Mouse (Mus musculus): Measurements from ENCODE around the gene Rell1. TPM values are rescaled to one million over a fixed set of nuclear protein-coding genes. Genes with fewer than 3 reads are reported as not detected.

Gene Rell1
- total and polyA plus RNA-seq, 2 experiments = 5.7 to 8.4 TPM

DNA sequence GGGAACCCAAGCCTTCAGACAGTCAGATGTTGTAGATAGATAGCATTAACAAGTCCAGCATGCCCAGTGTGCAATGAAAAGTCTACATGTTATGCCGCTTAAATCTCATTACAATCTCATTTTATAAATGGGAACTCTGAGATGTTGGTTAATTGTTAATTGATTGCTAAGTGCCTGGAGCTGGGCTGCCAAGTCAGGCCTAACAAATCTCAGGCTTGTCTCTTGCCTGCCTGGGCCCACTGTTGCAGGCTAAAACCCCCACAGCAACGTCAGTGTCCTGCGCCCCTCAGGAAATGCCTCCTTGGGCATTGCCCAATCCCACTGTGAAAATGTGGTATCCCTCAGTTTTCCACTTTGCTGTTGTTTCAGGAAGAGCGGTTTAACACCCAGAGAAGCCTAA lies 92.6 kb downstream of the Rell1 start:
- H3K27me3 ChIP-seq (ENCODE audit: control insufficient read depth, insufficient read depth, low read length) = no peaks in the 10 kb centered on the region
- no peaks in the 10 kb centered on the region for H3K4me1 ChIP-seq (ENCODE audit: control insufficient read depth, insufficient read depth, low read length)
- DNase-seq (ENCODE audit: extremely low read depth, low read depth, low spot score) = no peak
- TF ChIP-seq CTCF (IDR thresholded peaks at IDR 0.05; ENCODE audit: low read depth, low read length) (no peak), POLR2A (IDR thresholded peaks at IDR 0.05; ENCODE audit: extremely low read depth, insufficient read depth, low read length) (no peak)
- no peak overlapping the region for H3K4me3 ChIP-seq (ENCODE audit: insufficient read depth, low read depth, low read length)
- H3K9ac ChIP-seq (ENCODE audit: low read depth, low read length) = no peak overlapping the region
- no peaks in the 10 kb centered on the region; the same call in 1 of the 2 replicates for H3K79me2 ChIP-seq (ENCODE audit: control insufficient read depth, insufficient read depth, low read length)
- WGBS = 87% methylated on average over 4 of the region's 4 CpGs
- no peak overlapping the region for H3K27ac ChIP-seq (replicated peaks; ENCODE audit: insufficient read depth, low read depth, low read length)
- no peaks in the 10 kb centered on the region for H3K36me3 ChIP-seq (ENCODE audit: control insufficient read depth, insufficient read depth, low read length)

DNA sequence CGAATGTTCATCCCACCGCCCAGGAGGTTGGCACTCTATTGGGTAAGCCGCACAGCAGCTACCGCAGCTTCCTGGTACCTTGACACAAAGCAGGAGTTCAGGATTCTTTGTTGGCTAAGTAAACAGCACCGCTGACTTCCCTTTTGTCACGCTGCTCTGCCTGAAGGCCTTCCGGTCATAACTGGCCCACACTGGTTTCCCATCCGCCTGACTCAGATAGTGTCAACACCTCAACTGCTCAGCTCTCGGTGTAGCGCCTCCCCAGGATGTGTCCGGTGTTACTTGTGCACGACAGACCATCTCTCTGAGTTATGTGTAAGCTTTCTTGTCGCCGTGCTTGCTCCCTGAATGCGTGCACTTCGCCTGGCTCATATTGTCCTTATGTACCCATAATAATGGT lies 93.8 kb downstream of the Rell1 start:
- no peak overlapping the region for H3K4me3 ChIP-seq (ENCODE audit: insufficient read depth, low read depth, low read length)
- H3K36me3 ChIP-seq (ENCODE audit: control insufficient read depth, insufficient read depth, low read length) = no peaks in the 10 kb centered on the region
- no peak overlapping the region for H3K9ac ChIP-seq (ENCODE audit: low read depth, low read length)
- no peaks in the 10 kb centered on the region; the same call in 1 of the 2 replicates for H3K79me2 ChIP-seq (ENCODE audit: control insufficient read depth, insufficient read depth, low read length)
- no peak for TF ChIP-seq POLR2A (IDR thresholded peaks at IDR 0.05; ENCODE audit: extremely low read depth, insufficient read depth, low read length)
- TF ChIP-seq CTCF (IDR thresholded peaks at IDR 0.05; ENCODE audit: low read depth, low read length) = peak; percentile 32
- H3K4me1 ChIP-seq (ENCODE audit: control insufficient read depth, insufficient read depth, low read length) = no peaks in the 10 kb centered on the region
- 42% methylated on average over 16 of the region's 16 CpGs for WGBS
- H3K27me3 ChIP-seq (ENCODE audit: control insufficient read depth, insufficient read depth, low read length) = no peaks in the 10 kb centered on the region
- DNase-seq (ENCODE audit: extremely low read depth, low read depth, low spot score) = peak; percentile 53
- H3K27ac ChIP-seq (replicated peaks; ENCODE audit: insufficient read depth, low read depth, low read length) = no peak overlapping the region

DNA sequence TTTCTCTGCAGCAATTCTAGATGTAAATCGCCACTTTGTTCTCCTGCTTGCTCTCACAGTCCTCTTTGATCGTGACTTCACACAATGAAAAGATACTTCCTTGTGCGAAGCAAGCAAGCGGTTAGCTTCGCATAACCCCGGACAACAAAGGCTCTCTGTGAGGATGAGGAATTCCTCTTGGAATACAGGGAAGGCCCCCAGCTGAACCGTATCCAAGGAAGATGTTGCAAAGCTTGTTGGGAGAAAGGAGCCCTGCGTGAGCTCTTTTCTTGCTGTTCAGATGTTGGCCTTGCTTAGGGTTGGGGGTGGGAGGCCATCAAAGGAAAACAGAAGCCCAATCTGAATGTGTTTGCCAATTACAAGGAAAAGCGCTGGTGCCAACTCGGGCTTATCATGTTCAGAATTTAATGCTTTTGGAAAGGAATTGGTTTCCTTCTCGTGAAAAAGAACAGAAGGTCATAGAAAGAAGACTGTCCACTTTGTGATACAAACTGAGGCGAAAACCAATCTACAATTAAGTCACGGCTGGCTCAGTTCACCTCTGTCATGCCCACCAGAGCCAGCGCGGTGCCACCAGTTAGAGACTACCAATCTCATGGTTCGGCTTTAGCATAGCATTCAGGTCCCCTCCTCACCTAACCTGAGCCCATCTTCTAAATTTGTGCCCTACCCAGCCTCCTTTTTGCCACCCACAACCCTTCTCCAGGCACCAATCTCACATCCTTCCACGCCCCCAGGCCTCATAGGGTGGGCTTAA lies 96.3 kb downstream of the Rell1 start:
- TF ChIP-seq POLR2A (IDR thresholded peaks at IDR 0.05; ENCODE audit: extremely low read depth, insufficient read depth, low read length) (no peak), CTCF (IDR thresholded peaks at IDR 0.05; ENCODE audit: low read depth, low read length) (no peak)
- DNase-seq (ENCODE audit: extremely low read depth, low read depth, low spot score) = no peak
- peaks cover 7% of the 10 kb centered on the region; the same call in 1 of the 2 replicates for H3K79me2 ChIP-seq (ENCODE audit: control insufficient read depth, insufficient read depth, low read length)
- 83% methylated on average over 17 of the region's 17 CpGs for WGBS
- no peaks in the 10 kb centered on the region for H3K27me3 ChIP-seq (ENCODE audit: control insufficient read depth, insufficient read depth, low read length)
- H3K4me1 ChIP-seq (ENCODE audit: control insufficient read depth, insufficient read depth, low read length) = no peaks in the 10 kb centered on the region; the same call in 1 of the 2 replicates
- no peak overlapping the region for H3K27ac ChIP-seq (replicated peaks; ENCODE audit: insufficient read depth, low read depth, low read length)
- H3K4me3 ChIP-seq (ENCODE audit: insufficient read depth, low read depth, low read length) = no peak overlapping the region
- H3K9ac ChIP-seq (ENCODE audit: low read depth, low read length) = no peak overlapping the region
- H3K36me3 ChIP-seq (ENCODE audit: control insufficient read depth, insufficient read depth, low read length) = no peaks in the 10 kb centered on the region

DNA sequence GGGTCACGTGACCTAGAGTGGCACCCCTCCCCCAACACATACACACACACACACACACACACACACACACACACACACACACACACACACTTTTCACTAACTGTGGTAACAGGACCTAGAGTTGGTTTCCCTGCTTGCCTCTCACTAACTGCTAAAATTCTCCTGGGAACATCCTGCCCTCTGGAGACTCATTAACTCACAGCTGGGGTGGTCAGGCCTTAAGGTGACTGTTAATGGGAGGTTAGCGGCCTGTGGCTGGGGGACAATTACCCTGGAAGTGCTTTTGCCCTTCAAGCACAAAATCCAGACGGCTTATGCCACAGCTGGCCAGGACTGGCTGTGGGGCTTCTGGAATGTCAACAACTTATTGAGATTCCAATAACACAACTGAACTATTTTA lies 101.3 kb downstream of the Rell1 start:
- no peak overlapping the region for H3K4me3 ChIP-seq (ENCODE audit: insufficient read depth, low read depth, low read length)
- TF ChIP-seq CTCF (IDR thresholded peaks at IDR 0.05; ENCODE audit: low read depth, low read length) (no peak), POLR2A (IDR thresholded peaks at IDR 0.05; ENCODE audit: extremely low read depth, insufficient read depth, low read length) (no peak)
- H3K36me3 ChIP-seq (ENCODE audit: control insufficient read depth, insufficient read depth, low read length) = no peaks in the 10 kb centered on the region
- peaks cover 2% of the 10 kb centered on the region; the same call in 1 of the 2 replicates for H3K4me1 ChIP-seq (ENCODE audit: control insufficient read depth, insufficient read depth, low read length)
- no peaks in the 10 kb centered on the region for H3K27me3 ChIP-seq (ENCODE audit: control insufficient read depth, insufficient read depth, low read length)
- no peak overlapping the region for H3K9ac ChIP-seq (ENCODE audit: low read depth, low read length)
- 29% methylated on average over 3 of the region's 3 CpGs for WGBS
- no peak for DNase-seq (ENCODE audit: extremely low read depth, low read depth, low spot score)
- peaks cover 7% of the 10 kb centered on the region; the same call in 1 of the 2 replicates for H3K79me2 ChIP-seq (ENCODE audit: control insufficient read depth, insufficient read depth, low read length)
- H3K27ac ChIP-seq (replicated peaks; ENCODE audit: insufficient read depth, low read depth, low read length) = no peak overlapping the region

DNA sequence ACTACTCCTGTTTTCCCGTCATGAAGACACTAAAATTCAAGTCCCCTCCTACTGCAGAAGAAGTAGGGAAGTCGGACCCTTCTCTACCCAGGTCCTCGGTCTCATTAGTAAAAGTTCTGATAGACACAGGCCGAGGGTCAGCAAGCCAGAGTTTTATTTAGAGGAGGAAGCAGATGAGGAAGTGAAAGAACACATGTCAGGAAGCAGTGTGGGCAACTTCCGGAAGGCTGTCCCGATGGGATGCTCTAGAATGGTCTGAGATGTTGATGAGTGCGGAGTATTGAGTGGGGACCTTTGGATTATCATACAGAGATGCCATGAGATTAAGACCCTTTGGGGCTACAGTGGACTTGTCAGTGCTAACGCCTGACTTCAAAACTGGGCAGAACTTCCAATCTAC lies 109.8 kb downstream of the Rell1 start:
- Histone ChIP-seq H3K27ac (replicated peaks; ENCODE audit: insufficient read depth, low read depth, low read length) (no peak overlapping the region), H3K4me3 (ENCODE audit: insufficient read depth, low read depth, low read length) (no peak overlapping the region), H3K36me3 (ENCODE audit: control insufficient read depth, insufficient read depth, low read length) (no peaks in the 10 kb centered on the region; the same call in 1 of the 2 replicates), H3K79me2 (ENCODE audit: control insufficient read depth, insufficient read depth, low read length) (peaks cover 15% of the 10 kb centered on the region; the same call in 1 of the 2 replicates), H3K27me3 (ENCODE audit: control insufficient read depth, insufficient read depth, low read length) (no peaks in the 10 kb centered on the region), H3K4me1 (ENCODE audit: control insufficient read depth, insufficient read depth, low read length) (no peaks in the 10 kb centered on the region), H3K9ac (ENCODE audit: low read depth, low read length) (no peak overlapping the region)
- 84% methylated on average over 8 of the region's 8 CpGs for WGBS
- TF ChIP-seq CTCF (IDR thresholded peaks at IDR 0.05; ENCODE audit: low read depth, low read length) (no peak), POLR2A (IDR thresholded peaks at IDR 0.05; ENCODE audit: extremely low read depth, insufficient read depth, low read length) (no peak)
- DNase-seq (ENCODE audit: extremely low read depth, low read depth, low spot score) = no peak

Other genes with a start within 250 kb of the Rell1 start
- 20.9 and 23.3 TPM in 2 replicates for gene 0610040J01Rik, start 156.5 kb downstream of the Rell1 start, total RNA-seq (2014; rRNA removed)
- gene 0610040J01Rik, start 156.5 kb downstream of the Rell1 start, polyA plus RNA-seq (2012; rRNA removed) = 32.2 and 33.5 TPM in 2 replicates
- gene Pgm2, start 124.1 kb upstream of the Rell1 start, total RNA-seq (2014; rRNA removed) = 4.4 and 5.9 TPM in 2 replicates
- gene Pgm2, start 124.1 kb upstream of the Rell1 start, polyA plus RNA-seq (2012; rRNA removed) = 2.0 and 2.4 TPM in 2 replicates
- gene Tbc1d1, start 187.4 kb upstream of the Rell1 start, total RNA-seq (2014; rRNA removed) = 8.1 and 8.5 TPM in 2 replicates
- gene Tbc1d1, start 187.4 kb upstream of the Rell1 start, polyA plus RNA-seq (2012; rRNA removed) = 1.6 and 2.2 TPM in 2 replicates